In the genomic region with DNA sequence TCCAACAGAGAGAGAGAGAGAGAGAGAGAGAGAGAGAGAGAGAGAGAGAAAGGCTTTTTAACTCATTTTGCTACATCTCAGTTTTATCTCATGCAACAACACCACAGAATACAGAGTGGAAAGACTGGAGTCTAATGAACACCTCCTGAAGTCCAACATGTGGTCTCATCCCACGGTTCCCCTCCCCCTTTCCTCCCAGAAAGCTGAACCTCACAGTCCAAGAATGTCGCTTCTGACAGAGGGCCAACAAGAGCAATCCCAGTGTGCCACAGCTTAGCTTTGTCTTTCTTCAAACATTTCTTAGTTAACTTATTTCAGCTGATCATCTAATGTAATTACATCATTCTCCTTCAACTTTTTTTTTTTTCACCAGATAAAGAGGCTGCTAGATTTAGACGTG, we compare ENCODE assay signal across 29 mouse cellular contexts.
DNase-seq lines count a peak whose midpoint lies in the region; ATAC-seq and TF ChIP-seq lines count a peak whose summit lies in the region.
"Had no signal": no experiment of that assay in that cellular context is flagged by ENCODE, and none has a peak within 500 bp of the region (broad histone marks: within the 10 kb centered on the region; RNA-seq: fewer than 3 reads in every experiment).

No protein-coding gene starts in this region.

- H3K9me3 ChIP-seq in heart, postnatal 0 days (replicated peaks; ENCODE audit: control insufficient read depth, low read length), result no peaks in the 10 kb centered on the region
- no peaks in the 10 kb centered on the region for H3K9me3 ChIP-seq in midbrain, embryonic 14.5 days (ENCODE audit: control insufficient read depth, low read length)
- H3K9me3 ChIP-seq: embryonic facial prominence, embryonic 13.5 days; hindbrain, embryonic 10.5 days; liver, embryonic 15.5 days; megakaryocyte, embryonic 14.5 days; midbrain, embryonic 12.5 days had no signal

- no peak for TF ChIP-seq CTCF in heart, postnatal 0 days (IDR thresholded peaks at IDR 0.05; ENCODE audit: low read depth)

- 38% methylated on average over 3 of the region's 3 CpGs for WGBS in heart, postnatal 0 days
- WGBS in midbrain, embryonic 14.5 days, result 72% methylated on average over 3 of the region's 3 CpGs

- H3K4me2 ChIP-seq in heart, postnatal 0 days (ENCODE audit: low read depth, low read length), result no peak overlapping the region
- no peak overlapping the region for H3K4me2 ChIP-seq in midbrain, embryonic 14.5 days (ENCODE audit: low read length)
- H3K4me2 ChIP-seq: embryonic facial prominence, embryonic 13.5 days; hindbrain, embryonic 15.5 days; liver, embryonic 15.5 days; midbrain, embryonic 12.5 days had no signal

- peaks cover 20% of the 10 kb centered on the region for H3K4me1 ChIP-seq in heart, postnatal 0 days (ENCODE audit: control insufficient read depth, insufficient read depth)
- no peaks in the 10 kb centered on the region for H3K4me1 ChIP-seq in midbrain, embryonic 14.5 days (ENCODE audit: control insufficient read depth, insufficient read depth, low read length)
- H3K4me1 ChIP-seq: embryonic facial prominence, embryonic 13.5 days; hindbrain, embryonic 10.5 days; hindbrain, embryonic 15.5 days; liver, embryonic 15.5 days; megakaryocyte, embryonic 14.5 days; midbrain, embryonic 12.5 days had no signal

- H3K4me3 ChIP-seq in heart, postnatal 0 days (ENCODE audit: low read depth, low read length), result no peak overlapping the region
- H3K4me3 ChIP-seq in midbrain, embryonic 14.5 days (replicated peaks; ENCODE audit: low read depth, low read length), result no peak overlapping the region
- H3K4me3 ChIP-seq: embryonic facial prominence, embryonic 13.5 days; erythroblast, embryonic 14.5 days; gastrocnemius, adult 2 months; heart, adult 2 months; hindbrain, embryonic 10.5 days; hindbrain, embryonic 15.5 days; liver, embryonic 15.5 days; megakaryocyte, embryonic 14.5 days; midbrain, embryonic 12.5 days had no signal

- no peak for TF ChIP-seq EP300 in heart, postnatal 0 days (IDR thresholded peaks at IDR 0.05; ENCODE audit: low read depth)

- H3K27ac ChIP-seq in heart, postnatal 0 days (ENCODE audit: low read depth), result no peak overlapping the region
- no peak overlapping the region for H3K27ac ChIP-seq in midbrain, embryonic 14.5 days (replicated peaks; ENCODE audit: low read depth, low read length)
- H3K27ac ChIP-seq: embryonic facial prominence, embryonic 13.5 days; gastrocnemius, adult 2 months; heart, adult 2 months; hindbrain, embryonic 10.5 days; hindbrain, embryonic 15.5 days; liver, embryonic 15.5 days; midbrain, embryonic 12.5 days had no signal

- peak; percentile 11 for DNase-seq in embryo, embryonic 10 days (ENCODE audit: low spot score)
- no peak for DNase-seq in embryo, embryonic 9.5 days (ENCODE audit: extremely low spot score)
- peak; percentile 34 for DNase-seq in heart, postnatal 0 days (ENCODE audit: low spot score)
- no peak for DNase-seq in heart, adult 8-10 months (ENCODE audit: low spot score)
- DNase-seq in lung, postnatal 10 days, result peak; percentile 52
- DNase-seq in lung, postnatal 36 days, result no peak
- DNase-seq in midbrain, embryonic 14.5 days, result no peak
- DNase-seq: adrenal gland, postnatal 14 days; cerebellum, adult 11-12 months; cerebellum, adult 9-11 months; gastrocnemius, adult 2 months; gastrocnemius, postnatal 36 days; heart, adult 2 months; kidney, adult 11 months; kidney, postnatal 14 days; layer of hippocampus, adult 9-11 months; right cerebral cortex, postnatal 25 days; spleen, adult 18-20 months; thymus, postnatal 14 days had no signal

- no peak for ATAC-seq in heart, postnatal 0 days (ENCODE audit: insufficient read depth, low read depth)
- no peak for ATAC-seq in midbrain, embryonic 14.5 days (ENCODE audit: low FRiP score, low TSS enrichment)
- ATAC-seq: forebrain, embryonic 16.5 days; inflammation-experienced regulatory T-cells, adult 6 months had no signal

- no peak overlapping the region for H3K9ac ChIP-seq in heart, postnatal 0 days (replicated peaks; ENCODE audit: low read depth, low read length)
- H3K9ac ChIP-seq in midbrain, embryonic 14.5 days (replicated peaks; ENCODE audit: low read length), result no peak overlapping the region
- H3K9ac ChIP-seq: embryonic facial prominence, embryonic 13.5 days; hindbrain, embryonic 15.5 days; liver, embryonic 15.5 days; midbrain, embryonic 12.5 days had no signal

- no peaks in the 10 kb centered on the region for H3K27me3 ChIP-seq in heart, postnatal 0 days (ENCODE audit: control insufficient read depth, insufficient read depth, low read length)
- no peaks in the 10 kb centered on the region for H3K27me3 ChIP-seq in midbrain, embryonic 14.5 days (ENCODE audit: control insufficient read depth, insufficient read depth, low read length)
- H3K27me3 ChIP-seq: CH12.LX; embryonic facial prominence, embryonic 13.5 days; hindbrain, embryonic 15.5 days; liver, embryonic 15.5 days; megakaryocyte, embryonic 14.5 days; midbrain, embryonic 12.5 days had no signal

- H3K36me3 ChIP-seq in heart, postnatal 0 days (replicated peaks; ENCODE audit: control insufficient read depth, insufficient read depth, low read length), result no peaks in the 10 kb centered on the region
- H3K36me3 ChIP-seq in midbrain, embryonic 14.5 days (ENCODE audit: control insufficient read depth, insufficient read depth, low read length), result no peaks in the 10 kb centered on the region
- H3K36me3 ChIP-seq: embryonic facial prominence, embryonic 13.5 days; hindbrain, embryonic 10.5 days; hindbrain, embryonic 15.5 days; liver, embryonic 15.5 days; midbrain, embryonic 12.5 days had no signal

Comparison
In these comparisons a context has a peak if more than half of its experiments do, and no peak if none do; other contexts are left out.
1. DNase-seq: peak in embryo, embryonic 10 days (single experiment), heart, postnatal 0 days (single experiment) and lung, postnatal 10 days (single experiment); none in embryo, embryonic 9.5 days (single experiment), heart, adult 8-10 months (single experiment), lung, postnatal 36 days (single experiment) and midbrain, embryonic 14.5 days (single experiment).